Mouse (Mus musculus) C2C12 (cell line): ENCODE data around the gene Mbnl2.

Experiments
- CTCF ChIP-seq: IDR thresholded peaks from one replicate; pipeline ENCODE4 v1.5.1; 2011; ENCODE audit not compliant: control insufficient read depth, insufficient read depth, insufficient read length
- FOSL1 ChIP-seq: IDR thresholded peaks from one replicate; pipeline ENCODE4 v1.8.0; 2011; ENCODE audit warnings: mild to moderate bottlenecking, low read length; ENCODE audit not compliant: poor library complexity, insufficient read depth, severe bottlenecking
- MAX ChIP-seq: IDR thresholded peaks from one replicate; pipeline ENCODE4 v1.6.1; 2011; ENCODE audit warnings: mild to moderate bottlenecking, control low read depth
- MYOG ChIP-seq: IDR thresholded peaks from one replicate; pipeline ENCODE4 v1.6.1; 2011; ENCODE audit not compliant: control insufficient read depth, insufficient read length; ENCODE audit errors: extremely low read depth

- TF ChIP-seq CTCF (no peak), MYOG (no peak), MAX (no peak), FOSL1 (no peak)
Measured at GRCm38 (mm10) chr14:120297833-120298232, 22.4 kb downstream of the Mbnl2 start.
